In genomic region chr1:118454817-118455216, GRCm38 (mm10) we compare ENCODE assay signal across 1 mouse cellular context.
TF ChIP-seq lines count a peak whose summit lies in the region.

No protein-coding gene starts in this region.

TF ChIP-seq in CH12.LX, 34 proteins besides CTCF, POLR2A, EP300 and RAD21 (continued from another document):
- no peak for TF ChIP-seq RCOR1 (conservative IDR thresholded peaks at IDR 0.05; ENCODE audit: low read depth, low read length)
- TF ChIP-seq PAX5 (IDR thresholded peaks at IDR 0.05; ENCODE audit: low read length), result no peak
- no peak for TF ChIP-seq USF1 (IDR thresholded peaks at IDR 0.05; ENCODE audit: low read depth, low read length)
